Mouse (Mus musculus) lung, postnatal 0 days (tissue): ENCODE measurements at regions not wholly inside any gene's neighbourhood (a gene's known extent, or its start where the extent isn't known, plus 50 kb on each side); places are given as distances from the start of the nearest gene placed in this dataset.
"Not testable (repeated sequence)": the region's sequence is repeated elsewhere in the genome, so short reads cannot be mapped to it uniquely, and the experiment has no call there.

Source experiments
- ATAC-seq: fragments of 200-750 bp; cut with Nextera tagmentation; 2 replicates; pipeline ENCODE4 v1.8.0; 2017; ENCODE audit warnings: moderate library complexity
- DNase-seq: peaks from one replicate; pipeline ENCODE4 v3.0.0-alpha.2; 2016; ENCODE audit warnings: low spot score
- H3K27ac ChIP-seq: fragments of 300-500 bp; sonication (generic); 2 replicates; pipeline ENCODE4 v1.5.1; 2014; ENCODE audit warnings: antibody characterized with exemption, mild to moderate bottlenecking, low read length, mixed read lengths
- H3K27me3 ChIP-seq: fragments of 300-500 bp; sonication (generic); replicated peaks from 2 replicates; pipeline ENCODE4 v1.6.1; 2014; ENCODE audit warnings: low read length, mixed read lengths; ENCODE audit not compliant: insufficient read depth
- H3K36me3 ChIP-seq: fragments of 300-500 bp; sonication (generic); 2 replicates; pipeline ENCODE4 v1.6.1; 2014; ENCODE audit warnings: low read length, mixed read lengths; ENCODE audit not compliant: insufficient read depth
- H3K4me1 ChIP-seq: fragments of 300-500 bp; sonication (generic); 2 replicates; pipeline ENCODE4 v1.6.1; 2014; ENCODE audit warnings: antibody characterized with exemption, low read depth, low read length, mixed read lengths; ENCODE audit not compliant: insufficient read depth
- H3K4me2 ChIP-seq: fragments of 300-500 bp; sonication (generic); replicated peaks from 2 replicates; pipeline ENCODE4 v1.6.1; 2014; ENCODE audit warnings: low read depth, mild to moderate bottlenecking, low read length, moderate library complexity, mixed read lengths
- H3K4me3 ChIP-seq: fragments of 300-500 bp; sonication (generic); 2 replicates; pipeline ENCODE4 v1.5.1; 2014; ENCODE audit warnings: low read depth, low read length
- H3K9ac ChIP-seq: fragments of 300-500 bp; sonication (generic); replicated peaks from 2 replicates; pipeline ENCODE4 v1.6.1; 2014; ENCODE audit warnings: low read depth, mild to moderate bottlenecking
- H3K9me3 ChIP-seq: fragments of 300-500 bp; sonication (generic); 2 replicates; pipeline ENCODE4 v1.6.1; 2016; ENCODE audit warnings: low read length, mixed read lengths
- CTCF ChIP-seq: IDR thresholded peaks from 2 replicates; pipeline ENCODE4 v1.5.1; 2016; ENCODE audit warnings: antibody characterized with exemption, mild to moderate bottlenecking
- WGBS: fragments of 180-500 bp; shearing (Covaris S2); extraction: QIAGEN DNeasy Blood & Tissue Kit; methylation state at CpG from one replicate; pipeline ENCODE4 v1.1.7; 2014; 5-methylcytosine and 5-hydroxymethylcytosine counted together

- Histone ChIP-seq H3K4me3 (0 out of 2 replicates have a peak overlapping the region, but pooled peaks have one; percentile 12), H3K4me2 (peak overlapping the region; percentile 46)
- H3K27me3 ChIP-seq, H3K4me1 ChIP-seq, H3K36me3 ChIP-seq, H3K27ac ChIP-seq, H3K9ac ChIP-seq, H3K9me3 ChIP-seq: not testable (repeated sequence)
- 6% methylated on average over 14 of the region's 14 CpGs for WGBS
- peak; percentile 84 for TF ChIP-seq CTCF
- ATAC-seq: peak; percentile 89
- DNase-seq: peak; percentile 81
Measured at GRCm38 (mm10) chr10:86636953-86637376, 68.3 kb downstream of the Hsp90b1 start.

GRCm38 (mm10) chr10:86636515-86636914 lies 68.8 kb downstream of the Hsp90b1 start:
- not testable (repeated sequence) for ATAC-seq, H3K27me3 ChIP-seq, H3K4me1 ChIP-seq, H3K9ac ChIP-seq, DNase-seq, H3K36me3 ChIP-seq, H3K9me3 ChIP-seq, H3K4me3 ChIP-seq, H3K27ac ChIP-seq
- peak overlapping the region; percentile 46 for H3K4me2 ChIP-seq
- 21% methylated on average over 6 of the region's 6 CpGs for WGBS

- not testable (repeated sequence) for H3K27me3 ChIP-seq, DNase-seq, ATAC-seq, H3K4me2 ChIP-seq, H3K4me1 ChIP-seq, H3K9me3 ChIP-seq, H3K27ac ChIP-seq, H3K36me3 ChIP-seq, H3K9ac ChIP-seq, H3K4me3 ChIP-seq
Measured at GRCm38 (mm10) chr10:86626734-86627133, 78.6 kb downstream of the Hsp90b1 start.

GRCm38 (mm10) chr10:86617958-86618664 lies 87.2 kb downstream of the Hsp90b1 start:
- ATAC-seq, H3K27ac ChIP-seq, H3K4me1 ChIP-seq, H3K9ac ChIP-seq, H3K4me3 ChIP-seq, H3K27me3 ChIP-seq, H3K36me3 ChIP-seq, H3K4me2 ChIP-seq, H3K9me3 ChIP-seq, DNase-seq: not testable (repeated sequence)
- 70% methylated on average over 6 of the region's 6 CpGs for WGBS

GRCm38 (mm10) chr10:86612341-86612740 lies 93.0 kb downstream of the Hsp90b1 start:
- not testable (repeated sequence) for H3K4me3 ChIP-seq, H3K27ac ChIP-seq, H3K4me2 ChIP-seq, H3K27me3 ChIP-seq, H3K9me3 ChIP-seq, H3K9ac ChIP-seq, DNase-seq, H3K4me1 ChIP-seq, H3K36me3 ChIP-seq
- ATAC-seq: peak; percentile 43
- 40% methylated on average over 1 of the region's 1 CpGs for WGBS

- 44% methylated on average over 2 of the region's 2 CpGs for WGBS
- H3K27ac ChIP-seq, DNase-seq, H3K4me1 ChIP-seq, H3K4me3 ChIP-seq, ATAC-seq, H3K9ac ChIP-seq, H3K4me2 ChIP-seq, H3K9me3 ChIP-seq, H3K36me3 ChIP-seq, H3K27me3 ChIP-seq: not testable (repeated sequence)
- TF ChIP-seq CTCF: peak; percentile 51
Measured at GRCm38 (mm10) chr10:86610027-86610426, 95.3 kb downstream of the Hsp90b1 start.

- H3K9me3 ChIP-seq, H3K36me3 ChIP-seq, DNase-seq, ATAC-seq, H3K27ac ChIP-seq, H3K4me2 ChIP-seq, H3K9ac ChIP-seq, H3K4me3 ChIP-seq, H3K4me1 ChIP-seq, H3K27me3 ChIP-seq: not testable (repeated sequence)
- TF ChIP-seq CTCF: peak; percentile 51
- WGBS: 34% methylated on average over 7 of the region's 7 CpGs
Measured at GRCm38 (mm10) chr10:86600843-86601242, 102.1 kb upstream of the Syn3 start.

GRCm38 (mm10) chr10:86599991-86600390 lies 101.3 kb upstream of the Syn3 start:
- ATAC-seq: not testable (repeated sequence)
- WGBS: 93% methylated on average over 7 of the region's 7 CpGs

GRCm38 (mm10) chr10:86590211-86590610 lies 91.5 kb upstream of the Syn3 start:
- not testable (repeated sequence) for DNase-seq, H3K36me3 ChIP-seq, H3K4me2 ChIP-seq, H3K9ac ChIP-seq, H3K27me3 ChIP-seq, H3K4me3 ChIP-seq, ATAC-seq, H3K9me3 ChIP-seq, H3K4me1 ChIP-seq, H3K27ac ChIP-seq
- WGBS: 83% methylated on average over 1 of the region's 2 CpGs

More at GRCm38 (mm10) chr10:86599991-86600390, 101.3 kb upstream of the Syn3 start:
- H3K27me3 ChIP-seq, H3K4me2 ChIP-seq, H3K36me3 ChIP-seq, DNase-seq, H3K27ac ChIP-seq, H3K4me1 ChIP-seq, H3K9me3 ChIP-seq, H3K9ac ChIP-seq, H3K4me3 ChIP-seq: not testable (repeated sequence)

GRCm38 (mm10) chr10:86566875-86567274 lies 68.2 kb upstream of the Syn3 start:
- not testable (repeated sequence) for H3K4me3 ChIP-seq, H3K27ac ChIP-seq, H3K27me3 ChIP-seq, H3K4me1 ChIP-seq, H3K36me3 ChIP-seq, ATAC-seq, DNase-seq, H3K9me3 ChIP-seq, H3K4me2 ChIP-seq, H3K9ac ChIP-seq
- WGBS: 68% methylated on average over 1 of the region's 2 CpGs
